Mouse (Mus musculus) bone marrow, adult 2 months (tissue): ENCODE data around the gene Ece1. TPM values are rescaled to one million over a fixed set of nuclear protein-coding genes. Genes with fewer than 3 reads are reported as not detected.

ENCODE experiments used
- H3K27ac ChIP-seq: fragments of 200-500 bp; 2 replicates; pipeline ENCODE4 v1.5.1; 2012; ENCODE audit warnings: low read depth, mild to moderate bottlenecking, control low read depth, inconsistent platforms, low read length; ENCODE audit not compliant: control insufficient read depth, poor library complexity, insufficient read depth
- H3K4me1 ChIP-seq: fragments of 200-500 bp; 2 replicates; pipeline ENCODE4 v1.6.1; 2011; ENCODE audit warnings: low read length; ENCODE audit not compliant: control insufficient read depth, insufficient read depth
- H3K4me3 ChIP-seq: fragments of 200-500 bp; replicated peaks from 2 replicates; pipeline ENCODE3; 2011; ENCODE audit warnings: mild to moderate bottlenecking, low read depth, low read length, control low read depth; ENCODE audit not compliant: control insufficient read depth
- CTCF ChIP-seq: fragments of 200-500 bp; IDR thresholded peaks from 2 replicates; pipeline ENCODE4 v1.5.1; 2011; ENCODE audit warnings: low read length, control low read depth; ENCODE audit not compliant: control insufficient read depth, insufficient read depth
- POLR2A ChIP-seq: fragments of 200-500 bp; IDR thresholded peaks from 2 replicates; pipeline ENCODE4 v1.6.1; 2011; ENCODE audit warnings: low read depth, mild to moderate bottlenecking, control low read depth, low read length, borderline replicate concordance; ENCODE audit not compliant: control insufficient read depth
- WGBS: fragments of 180-500 bp; shearing (Covaris S2); methylation state at CpG from one replicate; pipeline ENCODE4 v1.1.7; 2018; 5-methylcytosine and 5-hydroxymethylcytosine counted together
- polyA plus RNA-seq: library from polyadenylated mRNA; stranded (reverse); fragments of >200 nt; gene quantifications from 2 replicates; pipeline ENCODE4 v1.2.4, GENCODE M21; 2011; ENCODE audit warnings: low replicate concordance; ENCODE audit not compliant: missing spikeins, insufficient read depth, insufficient read length

Ece1 gene
- polyA plus RNA-seq, 1 experiment = 7.3 TPM

DNA sequence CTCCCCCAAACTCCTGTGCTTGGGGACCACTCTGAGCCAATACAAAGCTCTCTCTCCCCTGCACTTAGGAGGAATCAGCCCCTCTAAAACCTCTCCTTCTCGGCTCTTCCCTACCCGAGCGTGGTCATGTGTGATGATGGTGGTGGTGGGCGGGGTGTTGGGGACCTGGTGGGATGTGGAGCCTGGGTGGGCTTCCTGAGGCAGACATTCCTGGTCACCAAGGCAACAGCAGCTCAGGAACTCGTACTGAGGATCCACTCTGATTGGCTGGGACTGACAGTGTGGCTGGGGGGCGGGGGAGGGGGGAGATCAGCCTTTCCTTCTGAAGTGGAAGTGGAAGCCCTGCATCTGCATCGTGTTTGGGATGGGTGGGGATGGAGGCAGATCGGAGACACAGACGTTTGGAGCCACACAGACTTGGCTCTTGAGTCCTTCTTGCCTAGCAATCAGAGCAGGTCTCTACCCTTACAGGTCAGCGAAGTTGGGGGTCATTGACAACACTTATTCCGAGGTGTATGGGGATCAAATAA is 30.7 kb downstream of the Ece1 start:
- Histone ChIP-seq H3K27ac (no peak overlapping the region), H3K4me1 (no peaks in the 10 kb centered on the region), H3K4me3 (no peak overlapping the region)
- TF ChIP-seq CTCF (no peak), POLR2A (no peak)
- WGBS = 69% methylated on average over 11 of the region's 11 CpGs

DNA sequence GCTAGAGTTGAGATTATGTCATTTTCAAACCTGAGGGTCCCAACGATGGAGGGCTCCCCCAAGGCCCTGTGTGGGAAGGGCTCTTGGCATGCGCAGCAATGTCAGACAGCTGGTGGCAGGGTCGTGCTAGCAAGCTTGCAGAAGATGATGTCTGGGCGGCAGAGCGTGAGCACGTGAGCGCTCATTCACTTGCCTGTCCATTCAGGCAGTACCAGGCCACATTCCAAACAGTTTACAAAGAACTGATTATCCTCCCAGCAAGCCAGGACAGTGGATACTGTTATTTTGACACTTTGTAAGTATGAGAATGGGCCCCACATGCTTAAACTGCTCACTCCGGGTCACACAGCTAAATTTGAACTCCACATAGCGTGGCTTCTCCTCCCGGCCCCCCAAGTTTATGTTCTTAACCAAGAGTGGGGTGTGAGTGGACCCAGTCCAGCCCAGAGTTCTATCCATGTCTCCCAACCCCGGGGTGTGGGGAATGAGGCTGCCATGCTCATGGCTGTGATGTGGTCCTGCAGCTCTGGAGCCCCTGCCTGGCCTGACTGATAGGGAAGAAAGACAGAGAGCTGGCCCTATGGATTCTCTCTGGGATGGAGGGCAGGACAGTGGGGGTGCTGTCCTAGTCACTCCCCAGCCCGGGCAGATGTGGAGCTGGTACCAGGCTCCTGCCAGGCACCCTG is 34.7 kb downstream of the Ece1 start:
- TF ChIP-seq POLR2A = no peak
- TF ChIP-seq CTCF = no peak
- 78% methylated on average over 12 of the region's 12 CpGs for WGBS

DNA sequence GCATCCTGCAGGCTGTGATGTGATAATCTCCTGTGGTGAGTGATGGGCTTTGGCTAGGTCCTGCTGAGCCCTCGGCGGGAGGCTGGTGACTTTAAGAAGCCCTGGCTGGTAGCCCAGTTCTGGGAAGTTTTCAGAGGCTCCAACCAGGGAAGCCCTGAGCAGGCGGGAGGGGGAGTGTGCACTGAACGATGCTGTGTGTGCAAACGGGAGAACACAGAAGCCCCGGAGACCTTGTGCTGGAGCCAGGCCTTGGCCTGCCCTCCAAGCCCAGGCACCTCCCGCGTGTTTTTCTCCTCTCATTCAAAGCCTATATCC is 35.2 kb downstream of the Ece1 start:
- 63% methylated on average over 8 of the region's 8 CpGs for WGBS
- no peaks in the 10 kb centered on the region; the same call in none of the 2 replicates for H3K4me1 ChIP-seq
- TF ChIP-seq CTCF = no peak
- H3K27ac ChIP-seq = no peak overlapping the region
- H3K4me3 ChIP-seq = no peak overlapping the region

More for the DNA sequence above, 34.7 kb downstream of the Ece1 start:
- Histone ChIP-seq H3K4me3 (no peak overlapping the region), H3K4me1 (no peaks in the 10 kb centered on the region; the same call in none of the 2 replicates), H3K27ac (no peak overlapping the region)

DNA sequence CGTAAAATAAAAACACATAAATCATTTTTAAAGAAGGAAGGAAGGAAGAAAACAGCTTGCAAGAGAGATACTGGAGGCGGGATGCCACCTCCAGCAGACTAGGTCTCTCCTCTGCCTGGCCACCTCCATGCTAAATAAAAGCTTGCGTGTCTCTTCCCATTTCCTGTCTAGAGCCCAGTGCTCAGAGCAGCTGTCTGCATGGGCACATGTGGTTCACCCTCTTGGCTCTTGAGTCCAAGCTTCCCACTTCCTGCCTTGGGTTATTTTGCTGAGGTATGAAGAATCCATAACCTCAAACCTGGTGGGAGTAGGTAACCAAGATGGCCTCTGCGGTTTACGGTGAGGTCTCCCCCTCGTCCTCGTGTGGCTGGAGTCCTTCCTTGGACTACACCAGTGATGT is 36.5 kb downstream of the Ece1 start:
- Histone ChIP-seq H3K4me1 (no peaks in the 10 kb centered on the region; the same call in none of the 2 replicates), H3K4me3 (no peak overlapping the region), H3K27ac (no peak overlapping the region)
- WGBS = 46% methylated on average over 7 of the region's 7 CpGs
- TF ChIP-seq CTCF (no peak), POLR2A (no peak)

DNA sequence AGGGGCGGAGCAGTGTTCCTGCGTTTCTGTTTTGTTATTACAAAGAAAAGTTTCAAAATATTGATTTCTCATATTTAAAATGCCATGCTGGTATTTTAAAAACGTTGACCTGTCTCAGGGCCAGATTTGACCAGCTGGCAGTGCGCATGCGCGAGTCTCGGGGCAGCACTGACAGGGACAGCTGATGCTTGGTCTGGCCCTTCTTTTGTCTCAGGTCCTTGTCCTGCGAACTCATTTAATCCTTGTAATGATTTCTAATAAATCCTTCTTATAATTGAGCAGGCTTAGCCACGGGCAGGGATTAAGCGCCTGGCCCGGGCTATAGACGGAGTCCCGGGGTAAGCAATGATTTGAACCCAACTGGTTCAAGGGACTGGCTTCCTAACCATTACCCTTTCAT is 40.2 kb downstream of the Ece1 start:
- H3K27ac ChIP-seq = no peak overlapping the region
- WGBS = 92% methylated on average over 13 of the region's 13 CpGs
- TF ChIP-seq CTCF = no peak
- no peaks in the 10 kb centered on the region; the same call in none of the 2 replicates for H3K4me1 ChIP-seq
- no peak overlapping the region for H3K4me3 ChIP-seq

DNA sequence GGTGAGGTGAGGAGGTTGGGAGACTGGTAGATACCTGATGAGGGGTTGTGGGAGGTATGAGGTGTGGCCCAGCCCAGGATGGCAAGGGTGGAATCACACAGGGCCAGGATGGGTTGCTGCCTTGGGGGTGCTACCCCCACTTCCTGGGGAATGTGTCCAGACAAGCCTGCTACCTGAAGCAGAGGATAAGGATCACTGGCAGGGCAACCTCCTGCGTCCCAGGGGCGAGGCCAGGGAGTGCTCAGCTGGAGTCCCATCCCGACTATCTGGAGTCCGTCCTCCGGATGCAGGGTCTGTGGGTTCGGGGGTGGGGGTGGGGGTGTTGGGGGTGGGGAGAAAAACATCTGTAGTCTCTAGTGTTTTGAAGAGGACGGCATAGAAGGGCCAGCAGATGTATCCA is 40.8 kb downstream of the Ece1 start:
- Histone ChIP-seq H3K27ac (no peak overlapping the region), H3K4me1 (no peaks in the 10 kb centered on the region; the same call in none of the 2 replicates), H3K4me3 (no peak overlapping the region)
- WGBS = 79% methylated on average over 7 of the region's 7 CpGs
- TF ChIP-seq POLR2A (no peak), CTCF (no peak)

DNA sequence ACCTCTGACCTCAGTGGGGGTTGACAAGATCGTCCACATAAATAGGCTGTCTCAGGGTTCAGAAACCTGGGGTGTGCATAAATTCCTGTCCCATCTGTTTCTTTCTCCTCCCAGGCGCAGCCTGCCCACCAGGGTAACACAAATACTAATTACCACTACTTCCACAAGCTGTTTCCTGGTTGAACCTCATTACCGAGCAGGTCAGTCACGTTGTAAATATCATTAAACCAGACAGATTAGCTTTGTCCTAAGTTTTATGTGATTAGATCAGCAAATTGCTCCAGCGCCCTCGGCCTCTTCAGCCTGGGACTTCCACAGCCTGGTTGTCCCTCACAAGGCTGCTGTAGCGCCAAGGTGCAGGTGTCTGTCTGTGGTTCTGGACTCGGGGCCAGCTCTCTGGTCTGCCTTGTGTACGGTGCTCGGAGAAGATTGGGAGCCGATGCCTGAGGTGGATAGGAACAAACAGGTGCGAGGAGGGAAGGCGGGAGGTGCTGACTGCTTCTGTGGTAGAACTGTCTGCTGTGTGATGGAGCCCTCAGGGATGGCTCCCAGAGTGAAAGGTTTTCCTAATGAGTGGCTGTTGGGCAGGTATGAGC is 43.0 kb downstream of the Ece1 start:
- WGBS = 79% methylated on average over 13 of the region's 13 CpGs
- no peak overlapping the region for H3K4me3 ChIP-seq
- H3K27ac ChIP-seq = no peak overlapping the region
- TF ChIP-seq POLR2A = no peak
- no peak for TF ChIP-seq CTCF
- peaks cover 2% of the 10 kb centered on the region; the same call in 1 of the 2 replicates for H3K4me1 ChIP-seq

DNA sequence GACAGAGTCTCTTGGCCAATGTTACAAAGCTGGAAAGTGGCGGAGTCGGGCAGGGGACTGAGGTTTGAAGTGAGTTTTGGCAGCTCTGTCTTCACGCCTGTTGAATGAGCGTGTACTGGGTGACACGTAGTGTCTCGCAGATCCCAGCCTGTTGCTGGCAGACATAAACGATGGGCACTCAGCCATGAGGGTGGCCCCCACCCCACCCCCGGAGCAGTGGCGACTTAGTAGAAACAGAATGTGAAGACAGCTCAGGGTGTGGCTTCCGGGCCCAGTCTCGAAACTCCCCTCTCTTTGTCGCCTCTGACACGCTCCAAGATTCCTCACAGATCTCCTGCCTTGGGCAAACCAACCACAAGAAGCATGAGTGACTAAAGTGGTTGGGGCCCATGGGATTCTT is 45.9 kb downstream of the Ece1 start:
- WGBS = 77% methylated on average over 13 of the region's 13 CpGs
- peaks cover 3% of the 10 kb centered on the region for H3K4me1 ChIP-seq
- H3K4me3 ChIP-seq = no peak overlapping the region
- H3K27ac ChIP-seq = no peak overlapping the region
- TF ChIP-seq CTCF (no peak), POLR2A (no peak)

DNA sequence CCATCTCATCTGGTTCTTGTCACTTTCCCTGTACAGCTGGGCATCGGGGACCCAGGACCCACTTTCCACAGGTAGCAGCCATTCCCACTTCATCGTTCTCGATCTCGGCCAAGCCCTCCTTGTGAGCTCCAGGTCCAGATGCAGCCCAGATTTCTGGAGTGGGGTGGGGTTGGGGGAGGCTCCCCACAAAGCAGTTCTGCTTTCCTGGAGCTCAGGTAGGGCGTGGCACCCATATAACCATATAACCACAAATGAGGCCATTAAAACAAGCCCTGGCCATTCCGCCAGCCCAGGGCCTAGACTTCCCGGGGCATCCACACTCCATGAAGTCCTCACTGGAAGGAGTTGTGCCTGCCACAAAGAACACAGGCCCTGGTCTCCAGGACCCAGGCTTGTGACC is 46.5 kb downstream of the Ece1 start:
- no peak overlapping the region for H3K27ac ChIP-seq
- peaks cover 3% of the 10 kb centered on the region for H3K4me1 ChIP-seq
- TF ChIP-seq POLR2A (no peak), CTCF (no peak)
- WGBS = 67% methylated on average over 7 of the region's 7 CpGs
- H3K4me3 ChIP-seq = no peak overlapping the region
